Mouse (Mus musculus) ES-Bruce4 (cell line): ENCODE results near the gene Pkp4.

Experiments used
- CTCF ChIP-seq: IDR thresholded peaks from one replicate; pipeline ENCODE4 v1.8.1; 2011; ENCODE audit warnings: low read depth, low read length
- EP300 ChIP-seq: IDR thresholded peaks from 2 replicates; pipeline ENCODE4 v1.6.1; 2011; ENCODE audit warnings: low read depth, low read length; ENCODE audit not compliant: insufficient read depth
- POLR2A ChIP-seq: IDR thresholded peaks from one replicate; pipeline ENCODE4 v1.8.1; 2011; ENCODE audit warnings: low read length; ENCODE audit not compliant: insufficient read depth

DNA sequence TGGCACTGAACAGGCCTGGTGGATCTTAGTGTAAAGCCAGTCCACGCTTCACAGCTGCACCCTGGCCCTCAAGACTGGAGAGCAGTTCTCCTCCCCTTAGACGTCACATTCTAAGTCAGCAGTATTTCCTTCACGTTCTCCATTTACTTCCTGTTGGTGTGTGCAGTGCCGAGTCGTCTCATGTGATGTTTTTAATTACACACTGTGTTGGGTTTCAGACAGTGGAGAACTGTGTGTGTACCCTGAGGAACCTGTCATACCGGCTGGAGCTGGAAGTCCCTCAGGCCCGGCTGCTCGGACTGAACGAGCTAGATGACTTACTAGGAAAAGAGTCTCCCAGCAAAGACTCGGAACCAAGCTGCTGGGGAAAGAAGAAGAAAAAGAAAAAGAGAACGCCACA lies 177.9 kb downstream of the Pkp4 start:
- TF ChIP-seq EP300 (no peak), CTCF (no peak), POLR2A (no peak)
